Mouse (Mus musculus) liver, embryonic 14.5 days (tissue): Measurements from ENCODE around the gene Ttll2. TPM values are rescaled to one million over a fixed set of nuclear protein-coding genes. Genes with fewer than 3 reads are reported as not detected.
"Not testable (repeated sequence)": the region's sequence is repeated elsewhere in the genome, so short reads cannot be mapped to it uniquely, and the experiment has no call there.

ENCODE experiments used
- ATAC-seq: fragments of 200-750 bp; cut with Nextera tagmentation; 2 replicates; pipeline ENCODE4 v1.8.0; 2017; ENCODE audit warnings: moderate number of reproducible peaks, mild to moderate bottlenecking, moderate library complexity; ENCODE audit not compliant: insufficient read depth
- DNase-seq, 3 experiments: peaks; one replicate each; pipeline ENCODE4 v3.0.0-alpha.2; 2012 to 2013; ENCODE audit warnings: low read depth in 3 of 3, low spot score in 3 of 3
- H3K27ac ChIP-seq: fragments of 300-500 bp; sonication (generic); 2 replicates; pipeline ENCODE4 v1.5.1; 2014; ENCODE audit warnings: moderate library complexity, mild to moderate bottlenecking, control low read depth, inconsistent platforms
- H3K27me3 ChIP-seq: fragments of 300-500 bp; sonication (generic); 2 replicates; pipeline ENCODE4 v1.6.1; 2014; ENCODE audit warnings: mild to moderate bottlenecking, low read length, moderate library complexity; ENCODE audit not compliant: control insufficient read depth, insufficient read depth
- H3K36me3 ChIP-seq: fragments of 300-500 bp; sonication (generic); replicated peaks from 2 replicates; pipeline ENCODE4 v1.6.1; 2014; ENCODE audit warnings: low read depth; ENCODE audit not compliant: control insufficient read depth, insufficient read depth
- H3K4me1 ChIP-seq, 2 experiments: fragments of 200-500 bp in 1 of 2; fragments of 300-500 bp in 1 of 2; sonication (generic) in 1 of 2; replicated peaks; 2 replicates each; pipeline ENCODE4 v1.6.1; 2012 to 2014; ENCODE audit warnings: antibody characterized with exemption in 1 of 2, inconsistent platforms in 1 of 2, low read length in 1 of 2; ENCODE audit not compliant: control insufficient read depth in 2 of 2, insufficient read depth in 2 of 2
- H3K4me2 ChIP-seq: fragments of 300-500 bp; sonication (generic); 2 replicates; pipeline ENCODE4 v1.6.1; 2014; ENCODE audit warnings: low read depth, mild to moderate bottlenecking, control low read depth, moderate library complexity
- H3K4me3 ChIP-seq, 2 experiments: fragments of 200-500 bp in 1 of 2; fragments of 300-500 bp in 1 of 2; sonication (generic) in 1 of 2; 2 replicates each; pipeline ENCODE4 v1.5.1; 2012 to 2014; ENCODE audit warnings: low read depth in 2 of 2, low read length in 2 of 2, mild to moderate bottlenecking in 2 of 2, control low read depth in 1 of 2, inconsistent platforms in 1 of 2, moderate library complexity in 1 of 2; ENCODE audit not compliant: insufficient read depth in 1 of 2
- H3K9ac ChIP-seq: fragments of 300-500 bp; sonication (generic); replicated peaks from 2 replicates; pipeline ENCODE4 v1.6.1; 2014; ENCODE audit warnings: mild to moderate bottlenecking, control low read depth, moderate library complexity
- H3K9me3 ChIP-seq: fragments of 300-500 bp; sonication (generic); 2 replicates; pipeline ENCODE4 v1.6.1; 2016; ENCODE audit warnings: low read length, mixed read lengths; ENCODE audit not compliant: control insufficient read depth
- WGBS: fragments of 180-500 bp; shearing (Covaris S2); extraction: QIAGEN DNeasy Blood & Tissue Kit; methylation state at CpG from one replicate; pipeline ENCODE4 v1.1.7; 2014; ENCODE audit not compliant: insufficient replicate concordance; 5-methylcytosine and 5-hydroxymethylcytosine counted together
- polyA plus RNA-seq, 2 experiments: library from polyadenylated mRNA; depleted of rRNA in 1 of 2; stranded (reverse) in 1 of 2; unstranded in 1 of 2; fragments of >200 nt; fragmentation: Nextera tagmentation in 1 of 2; extraction: Ambion mirVana in 1 of 2; gene quantifications; 2 replicates each; pipeline versions ENCODE4 v1.2.1 to v1.2.3; 2012 to 2014

The Ttll2 gene
- polyA plus RNA-seq, 2 experiments = 0.02 TPM; not detected in 1

- not testable (repeated sequence) for H3K4me2 ChIP-seq, H3K27me3 ChIP-seq, H3K4me3 ChIP-seq, DNase-seq, H3K9ac ChIP-seq, H3K9me3 ChIP-seq, H3K27ac ChIP-seq, H3K36me3 ChIP-seq, ATAC-seq, H3K4me1 ChIP-seq
- 100% methylated on average over 1 of the region's 3 CpGs for WGBS
Observed at GRCm38 (mm10) chr17:7376951-7377700, 24.6 kb upstream of the Ttll2 start.

GRCm38 (mm10) chr17:7371879-7372278 lies 19.4 kb upstream of the Ttll2 start, which contains the start of gene Gm49630:
TSS of gene Gm49630 (minus strand) at chr17:7371979.
- not testable (repeated sequence) for DNase-seq, H3K27ac ChIP-seq, H3K9ac ChIP-seq, H3K36me3 ChIP-seq, H3K27me3 ChIP-seq, H3K4me2 ChIP-seq, ATAC-seq, H3K9me3 ChIP-seq, H3K4me3 ChIP-seq, H3K4me1 ChIP-seq
- WGBS = 63% methylated on average over 3 of the region's 5 CpGs

- H3K36me3 ChIP-seq, H3K4me1 ChIP-seq, H3K4me3 ChIP-seq, DNase-seq, ATAC-seq, H3K4me2 ChIP-seq, H3K9me3 ChIP-seq, H3K9ac ChIP-seq, H3K27ac ChIP-seq, H3K27me3 ChIP-seq: not testable (repeated sequence)
- WGBS = 55% methylated on average over 4 of the region's 6 CpGs
Observed at GRCm38 (mm10) chr17:7369401-7369800, 16.9 kb upstream of the Ttll2 start.

GRCm38 (mm10) chr17:7366676-7367374 lies 14.3 kb upstream of the Ttll2 start:
- not testable (repeated sequence) for H3K9ac ChIP-seq, H3K4me2 ChIP-seq, H3K4me3 ChIP-seq, H3K27me3 ChIP-seq, H3K27ac ChIP-seq, ATAC-seq, H3K4me1 ChIP-seq, H3K9me3 ChIP-seq, DNase-seq, H3K36me3 ChIP-seq
- 41% methylated on average over 3 of the region's 7 CpGs for WGBS

- not testable (repeated sequence) for H3K4me2 ChIP-seq, H3K4me1 ChIP-seq, H3K27ac ChIP-seq, H3K36me3 ChIP-seq, H3K4me3 ChIP-seq, H3K9ac ChIP-seq, ATAC-seq, H3K9me3 ChIP-seq, H3K27me3 ChIP-seq, DNase-seq
- no CpG with 5 or more reads among the region's 1 CpGs for WGBS
Observed at GRCm38 (mm10) chr17:7366265-7366664, 13.8 kb upstream of the Ttll2 start.

- not testable (repeated sequence) for H3K27me3 ChIP-seq, H3K4me3 ChIP-seq, ATAC-seq, H3K9ac ChIP-seq, H3K4me2 ChIP-seq, H3K36me3 ChIP-seq, DNase-seq, H3K27ac ChIP-seq, H3K9me3 ChIP-seq, H3K4me1 ChIP-seq
- WGBS = no CpG with 5 or more reads among the region's 3 CpGs
Observed at GRCm38 (mm10) chr17:7365615-7366014, 13.1 kb upstream of the Ttll2 start.

- not testable (repeated sequence) for H3K4me2 ChIP-seq, ATAC-seq, H3K27ac ChIP-seq, H3K36me3 ChIP-seq, H3K4me1 ChIP-seq, H3K27me3 ChIP-seq, H3K9ac ChIP-seq, DNase-seq, H3K4me3 ChIP-seq, H3K9me3 ChIP-seq
- 66% methylated on average over 9 of the region's 9 CpGs for WGBS
Observed at GRCm38 (mm10) chr17:7360749-7361465, 8.4 kb upstream of the Ttll2 start.
